Mouse (Mus musculus): ENCODE results near the gene Tcf20. TPM values are rescaled to one million over a fixed set of nuclear protein-coding genes. Genes with fewer than 3 reads are reported as not detected.
"Not testable (repeated sequence)": the region's sequence is repeated elsewhere in the genome, so short reads cannot be mapped to it uniquely, and the experiment has no call there.

The Tcf20 gene
- polyA plus RNA-seq, 1 experiment from 2014 or later = 8.1 TPM

DNA sequence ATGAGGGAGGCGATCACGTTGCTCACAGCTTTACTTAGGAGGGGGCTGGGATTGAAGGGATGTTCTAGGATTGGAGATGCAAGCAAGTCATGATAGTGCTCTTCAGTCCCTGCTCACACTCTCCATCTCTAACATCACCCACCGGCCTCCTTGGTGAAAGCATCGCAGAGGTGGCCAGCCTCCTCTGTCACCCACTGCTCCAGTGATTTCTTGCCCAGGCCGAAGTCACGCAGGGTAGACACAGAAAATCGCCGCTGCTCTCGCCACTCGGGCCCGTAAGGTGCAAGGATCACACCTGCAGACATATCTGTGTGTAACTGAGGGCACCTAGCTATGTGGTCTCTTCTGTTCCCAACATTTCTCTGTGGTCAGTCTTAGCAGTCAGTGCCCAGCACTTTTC lies 195.1 kb downstream of the Tcf20 start:
- Histone ChIP-seq H3K27ac (no peak overlapping the region), H3K27me3 (ENCODE audit: low read depth, poor library complexity, severe bottlenecking) (no peaks in the 10 kb centered on the region), H3K4me1 (no peaks in the 10 kb centered on the region), H3K36me3 (no peaks in the 10 kb centered on the region), H3K9me3 (replicated peaks) (no peaks in the 10 kb centered on the region), H3K4me3 (no peak overlapping the region)
- WGBS = 93% methylated on average over 11 of the region's 11 CpGs
- DNase-seq (ENCODE audit: low spot score) = no peak

DNA sequence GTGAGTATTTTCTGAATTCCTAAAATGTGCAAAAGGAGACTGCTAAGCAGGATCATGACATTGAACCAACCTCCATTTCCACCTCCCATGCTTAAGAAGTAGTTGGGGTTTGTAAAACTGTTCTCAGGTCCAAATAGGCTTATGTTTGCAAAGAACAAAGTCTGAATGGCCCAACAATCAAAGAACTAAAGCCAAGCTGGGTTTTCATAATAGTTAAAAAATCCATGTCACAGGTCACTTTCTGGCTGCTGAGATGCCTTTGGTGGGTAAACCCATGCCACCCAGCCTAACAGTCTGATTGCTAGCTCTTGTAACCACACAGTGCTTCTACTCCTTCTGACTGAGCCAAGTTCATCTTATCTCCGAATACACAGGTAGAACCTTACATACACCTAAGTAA lies 203.1 kb downstream of the Tcf20 start:
- Histone ChIP-seq H3K36me3 (no peaks in the 10 kb centered on the region), H3K4me1 (no peaks in the 10 kb centered on the region), H3K4me3 (no peak overlapping the region), H3K9me3 (replicated peaks) (no peaks in the 10 kb centered on the region), H3K27me3 (ENCODE audit: low read depth, poor library complexity, severe bottlenecking) (no peaks in the 10 kb centered on the region), H3K27ac (no peak overlapping the region)
- whole genome bisulfite sequencing = 92% methylated on average over 1 of the region's 1 CpGs
- no peak for DNase-seq (ENCODE audit: low spot score)

GRCm38 (mm10) chr15:82783800-82784199 lies 203.9 kb downstream of the Tcf20 start:
- Histone ChIP-seq H3K27ac (no peak overlapping the region), H3K36me3 (no peaks in the 10 kb centered on the region), H3K9me3 (replicated peaks) (no peaks in the 10 kb centered on the region), H3K4me3 (no peak overlapping the region), H3K4me1 (no peaks in the 10 kb centered on the region), H3K27me3 (ENCODE audit: low read depth, poor library complexity, severe bottlenecking) (no peaks in the 10 kb centered on the region)
- DNase-seq (ENCODE audit: low spot score) = no peak
- WGBS = 86% methylated on average over 1 of the region's 1 CpGs

GRCm38 (mm10) chr15:82777856-82778255 lies 209.8 kb downstream of the Tcf20 start:
- not testable (repeated sequence) for H3K27me3 ChIP-seq (ENCODE audit: low read depth, poor library complexity, severe bottlenecking); H3K4me1 ChIP-seq; H3K27ac ChIP-seq; H3K36me3 ChIP-seq; H3K9me3 ChIP-seq (replicated peaks); H3K4me3 ChIP-seq; DNase-seq (ENCODE audit: low spot score)
- WGBS = 90% methylated on average over 5 of the region's 5 CpGs

DNA sequence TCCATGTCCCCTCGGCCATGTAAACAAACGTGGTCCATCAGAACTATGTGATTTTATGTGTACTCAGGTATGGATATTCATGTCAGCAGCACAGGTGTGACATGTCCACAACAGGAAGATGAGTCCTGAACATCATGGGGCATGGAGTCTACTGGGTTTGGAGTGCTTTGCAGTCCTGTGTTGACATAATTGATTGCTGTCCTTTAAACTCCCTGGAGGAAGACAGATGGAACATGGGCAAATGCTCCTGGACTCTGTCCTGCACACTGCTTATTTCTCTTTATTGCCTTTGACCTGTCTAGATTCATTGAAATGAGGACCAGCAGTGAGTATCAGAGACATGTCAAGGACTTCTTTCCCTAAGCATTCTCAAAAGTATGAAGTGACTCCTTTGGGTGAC lies 221.7 kb downstream of the Tcf20 start:
- Histone ChIP-seq H3K9me3 (replicated peaks) (no peaks in the 10 kb centered on the region), H3K27me3 (ENCODE audit: low read depth, poor library complexity, severe bottlenecking) (no peaks in the 10 kb centered on the region), H3K27ac (no peak overlapping the region), H3K36me3 (no peaks in the 10 kb centered on the region), H3K4me1 (no peaks in the 10 kb centered on the region), H3K4me3 (no peak overlapping the region)
- WGBS = 85% methylated on average over 2 of the region's 2 CpGs
- DNase-seq (ENCODE audit: low spot score) = no peak

DNA sequence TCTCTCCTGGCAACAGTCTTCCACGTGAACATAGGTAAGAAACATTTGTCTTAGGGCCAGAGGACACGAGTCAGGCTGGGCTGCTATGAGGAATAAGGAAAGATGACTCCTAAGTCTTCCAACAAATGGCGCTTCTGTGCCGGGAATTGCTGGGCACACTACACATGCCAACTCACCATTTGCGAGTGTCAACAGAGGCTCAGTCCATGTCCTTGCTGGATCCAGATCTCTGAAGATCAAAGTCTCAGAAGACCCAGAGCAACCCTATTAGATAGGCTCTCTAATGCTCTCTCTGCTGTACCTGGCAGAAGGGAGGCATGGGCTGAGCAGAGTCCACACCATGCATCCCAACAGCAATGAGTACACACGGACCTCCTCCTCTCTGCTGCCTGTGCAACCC lies 222.8 kb downstream of the Tcf20 start:
- Histone ChIP-seq H3K27ac (no peak overlapping the region), H3K4me1 (no peaks in the 10 kb centered on the region), H3K27me3 (ENCODE audit: low read depth, poor library complexity, severe bottlenecking) (no peaks in the 10 kb centered on the region), H3K9me3 (replicated peaks) (no peaks in the 10 kb centered on the region), H3K4me3 (no peak overlapping the region), H3K36me3 (no peaks in the 10 kb centered on the region)
- DNase-seq (ENCODE audit: low spot score) = no peak
- 85% methylated on average over 6 of the region's 6 CpGs for WGBS

DNA sequence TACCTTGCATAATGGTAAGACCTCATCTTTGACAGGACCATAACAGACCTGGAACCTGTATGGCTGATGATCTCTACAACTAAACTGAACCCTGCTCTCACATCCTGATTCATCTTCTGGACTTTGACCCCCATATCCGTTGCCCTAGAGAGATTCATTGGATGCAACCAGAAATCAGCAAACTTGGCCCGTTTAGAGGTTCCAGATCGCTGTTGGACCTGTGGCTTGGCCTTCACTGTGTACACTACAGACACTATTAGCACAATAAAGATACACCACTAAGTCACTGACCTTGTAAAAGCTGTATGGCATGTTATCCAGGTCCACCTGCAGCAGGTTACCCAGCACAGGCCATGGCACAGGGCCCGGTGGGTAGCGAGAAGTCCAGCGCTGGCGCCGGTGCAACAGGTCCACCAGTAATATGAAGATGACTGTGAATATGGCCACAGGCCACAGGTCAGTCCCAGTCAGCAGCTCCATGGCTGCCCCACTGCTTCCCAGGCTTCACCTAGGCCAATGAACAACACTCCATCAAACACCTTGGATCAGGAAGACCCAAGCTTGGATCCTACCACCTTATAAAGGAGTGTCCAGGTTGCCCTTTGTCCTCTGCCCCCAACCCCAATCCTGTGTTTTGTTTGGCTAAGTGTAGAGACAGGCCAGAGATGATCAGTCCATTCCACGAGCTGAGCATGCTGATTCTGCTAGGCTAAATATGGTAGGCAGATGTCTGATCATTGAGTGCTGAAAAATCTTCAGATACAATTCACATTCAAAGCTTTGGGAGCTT lies 223.8 kb downstream of the Tcf20 start, which contains the start of gene Cyp2d40:
Cyp2d40 (minus strand) TSS at position 553 of the 790 bp plus-strand sequence.
- H3K9me3 ChIP-seq (replicated peaks) = no peaks in the 10 kb centered on the region
- DNase-seq (ENCODE audit: low spot score) = no peak
- 93% methylated on average over 9 of the region's 9 CpGs for WGBS
- no peak within 1 kb of the TSS for H3K4me3 ChIP-seq
- H3K27me3 ChIP-seq (ENCODE audit: low read depth, poor library complexity, severe bottlenecking) = no peaks in the 10 kb centered on the region
- no peaks in the 10 kb centered on the region for H3K4me1 ChIP-seq
- no peak within 1 kb of the TSS for H3K27ac ChIP-seq
- H3K36me3 ChIP-seq = no peaks in the 10 kb centered on the region

Small RNAs within 50 kb of the gene (microRNA-seq; reads per million reads assigned to microRNA genes)
- gene Gm27618 = not detected
- gene Mir3080 = 18.2 reads per million, percentile 28 among the genes with 10 or more reads in this experiment

Other genes starting within 250 kb of the Tcf20 start
- gene Cyp2d40, start 223.7 kb downstream of the Tcf20 start, polyA plus RNA-seq (2016; fragmentation: Nextera tagmentation; extraction: Ambion mirVana) = not detected in 2 replicates
- gene Cyp2d26, start 193.6 kb downstream of the Tcf20 start, polyA plus RNA-seq (2016; fragmentation: Nextera tagmentation; extraction: Ambion mirVana) = not detected in 2 replicates
- 2.6 and 2.9 TPM in 2 replicates for gene Nfam1, start 45.4 kb upstream of the Tcf20 start, polyA plus RNA-seq (2016; fragmentation: Nextera tagmentation; extraction: Ambion mirVana)
- 42.8 and 49.1 TPM in 2 replicates for gene Serhl, start 101.6 kb upstream of the Tcf20 start, polyA plus RNA-seq (2016; fragmentation: Nextera tagmentation; extraction: Ambion mirVana)
- gene Rrp7a, start 134.9 kb upstream of the Tcf20 start, polyA plus RNA-seq (2016; fragmentation: Nextera tagmentation; extraction: Ambion mirVana) = 66.9 and 76.5 TPM in 2 replicates
- gene Poldip3, start 161.5 kb upstream of the Tcf20 start, polyA plus RNA-seq (2016; fragmentation: Nextera tagmentation; extraction: Ambion mirVana) = 183 and 193 TPM in 2 replicates
- 163 and 174 TPM in 2 replicates for gene Cyb5r3, start 184.7 kb upstream of the Tcf20 start, polyA plus RNA-seq (2016; fragmentation: Nextera tagmentation; extraction: Ambion mirVana)

All from limb, embryonic 10.5 days (tissue).